Mouse (Mus musculus) testis, adult 2 months (tissue): ENCODE data around the gene Pfkm.

Source experiments
- CTCF ChIP-seq: fragments of 200-500 bp; IDR thresholded peaks from 2 replicates; pipeline ENCODE4 v1.5.1; 2012; ENCODE audit warnings: low read depth, mild to moderate bottlenecking, inconsistent platforms, low read length, moderate library complexity; ENCODE audit not compliant: control insufficient read depth, insufficient read depth, insufficient replicate concordance
- POLR2A ChIP-seq: fragments of 200-500 bp; IDR thresholded peaks from 2 replicates; pipeline ENCODE4 v1.6.1; 2012; ENCODE audit warnings: low read depth, mild to moderate bottlenecking, inconsistent platforms, low read length, moderate library complexity; ENCODE audit not compliant: control insufficient read depth

DNA sequence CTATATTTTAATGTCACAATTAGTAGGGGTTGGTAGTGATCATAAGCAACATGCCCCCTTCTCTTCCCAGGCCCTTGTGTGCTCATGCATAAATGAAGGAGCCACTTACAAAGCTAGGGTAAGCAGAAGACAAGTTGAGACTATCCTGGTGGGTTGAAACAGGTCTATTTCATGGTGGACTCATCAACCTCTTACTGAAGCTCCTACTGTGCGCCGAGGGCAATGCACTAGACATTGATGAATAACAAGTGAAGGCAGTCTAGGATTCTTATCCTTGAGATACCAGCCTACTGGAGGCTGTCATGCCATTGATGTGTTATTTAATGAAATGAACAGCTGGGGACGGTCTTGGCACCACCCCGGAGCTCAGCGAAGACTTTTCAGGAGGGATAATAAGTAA lies 62.9 kb downstream of the Pfkm start:
- no peak for TF ChIP-seq CTCF
- no peak for TF ChIP-seq POLR2A
